Mouse (Mus musculus): ENCODE data around the gene Lpar4.

Lpar4 gene

GRCm38 (mm10) chrX:106920175-106920827 is at the start of gene Lpar4:
Gene Lpar4, plus strand, starts transcription at chrX:106920625.
- DNase-seq, result no peak

GRCm38 (mm10) chrX:106871426-106871825 is 49.0 kb upstream of the Lpar4 start:
- DNase-seq, result no peak

GRCm38 (mm10) chrX:106871894-106872293 is 48.5 kb upstream of the Lpar4 start:
- DNase-seq, result no peak

- no peak for DNase-seq
These were observed 48.1 kb upstream of the Lpar4 start for GRCm38 (mm10) chrX:106872315-106872714.

- DNase-seq, result no peak
These were observed 22.6 kb upstream of the Lpar4 start for GRCm38 (mm10) chrX:106897707-106898275.

- no peak for DNase-seq
These were observed 599 bp downstream of the Lpar4 start for GRCm38 (mm10) chrX:106920828-106921619.

- no peak for DNase-seq
These were observed 4.1 kb downstream of the Lpar4 start for GRCm38 (mm10) chrX:106924572-106924971.

- DNase-seq, result no peak
These were observed 18.9 kb downstream of the Lpar4 start for GRCm38 (mm10) chrX:106939326-106939725.

GRCm38 (mm10) chrX:106950558-106950957 is 30.1 kb downstream of the Lpar4 start:
- DNase-seq, result no peak

- no peak for DNase-seq
These were observed 30.6 kb downstream of the Lpar4 start for GRCm38 (mm10) chrX:106951016-106951415.

- no peak for DNase-seq
These were observed 33.4 kb downstream of the Lpar4 start for GRCm38 (mm10) chrX:106953840-106954239.

GRCm38 (mm10) chrX:106962233-106962632 is 41.8 kb downstream of the Lpar4 start:
- no peak for DNase-seq

GRCm38 (mm10) chrX:106964326-106964725 is 43.9 kb downstream of the Lpar4 start:
- no peak for DNase-seq

Data from cerebellum, adult 8-10 months (tissue).